Mouse (Mus musculus) embryonic fibroblast, embryonic 13.5 days (primary cell): ENCODE data around the gene Rundc3a.

Source experiments
- CTCF ChIP-seq: IDR thresholded peaks from 2 replicates; pipeline ENCODE4 v1.5.1; 2011; ENCODE audit warnings: mild to moderate bottlenecking, control low read depth, low read length, moderate library complexity, borderline replicate concordance; ENCODE audit not compliant: insufficient read depth
- POLR2A ChIP-seq: IDR thresholded peaks from 2 replicates; pipeline ENCODE4 v1.6.1; 2011; ENCODE audit warnings: low read depth, mild to moderate bottlenecking, control low read depth, low read length, moderate library complexity

DNA sequence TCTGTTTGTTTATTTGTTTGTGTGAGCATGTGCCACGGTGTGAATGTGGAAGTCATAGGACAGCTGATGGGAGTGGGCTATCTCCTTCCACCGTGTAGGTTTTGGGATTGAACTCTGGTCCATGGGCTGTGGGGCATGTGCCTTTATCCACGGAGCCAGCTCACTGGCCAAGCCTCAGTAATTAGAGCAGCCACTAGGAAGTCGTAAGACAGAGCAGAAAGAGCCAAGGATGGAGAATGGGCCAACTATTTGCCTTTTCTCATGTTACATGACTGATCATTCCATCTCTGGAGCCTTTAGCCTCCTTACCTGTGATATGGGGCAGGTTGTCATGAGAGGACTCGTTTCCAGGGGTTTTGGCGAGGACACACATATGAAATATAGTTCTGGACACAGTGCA, 3.1 kb downstream of the Rundc3a start:
- TF ChIP-seq POLR2A (no peak), CTCF (no peak)
